Mouse (Mus musculus): ENCODE measurements around the gene Cox5a.
A peak's percentile ranks its signal among the peaks of the same experiment; 100 is the strongest.

Cox5a gene

GRCm38 (mm10) chr9:57562896-57563372 lies 41.9 kb downstream of the Cox5a start:
- DNase-seq (ENCODE audit: low spot score in 2 of 2) = peak; percentile 65 to 81

- no peak for DNase-seq (ENCODE audit: low spot score in 2 of 2)
Measured at GRCm38 (mm10) chr9:57564609-57565008, 43.5 kb downstream of the Cox5a start.

- peak; percentile 50 to 64 for DNase-seq (ENCODE audit: low spot score in 2 of 2)
Measured at GRCm38 (mm10) chr9:57565741-57566221, 44.7 kb downstream of the Cox5a start.

- DNase-seq (ENCODE audit: low spot score in 2 of 2) = no peak
Measured at GRCm38 (mm10) chr9:57566846-57567245, 45.8 kb downstream of the Cox5a start.

GRCm38 (mm10) chr9:57568500-57568899 lies 47.4 kb downstream of the Cox5a start:
- no peak for DNase-seq (ENCODE audit: low spot score in 2 of 2)

GRCm38 (mm10) chr9:57574397-57574796 lies 53.3 kb downstream of the Cox5a start:
- no peak for DNase-seq (ENCODE audit: low spot score in 2 of 2)

- DNase-seq (ENCODE audit: low spot score in 2 of 2) = no peak
Measured at GRCm38 (mm10) chr9:57575577-57575976, 54.5 kb downstream of the Cox5a start.

GRCm38 (mm10) chr9:57577144-57577849 lies 56.2 kb downstream of the Cox5a start:
- no peak for DNase-seq (ENCODE audit: low spot score in 2 of 2)

Measured in heart, adult 9 months (tissue).